Mouse (Mus musculus) retina, postnatal 7 days (tissue): Measurements from ENCODE around the gene Gprc5a.

Source experiments
- DNase-seq: peaks from one replicate; pipeline ENCODE4 v3.0.0-alpha.2; 2012; ENCODE audit warnings: low read depth, low spot score

Gprc5a gene

DNA sequence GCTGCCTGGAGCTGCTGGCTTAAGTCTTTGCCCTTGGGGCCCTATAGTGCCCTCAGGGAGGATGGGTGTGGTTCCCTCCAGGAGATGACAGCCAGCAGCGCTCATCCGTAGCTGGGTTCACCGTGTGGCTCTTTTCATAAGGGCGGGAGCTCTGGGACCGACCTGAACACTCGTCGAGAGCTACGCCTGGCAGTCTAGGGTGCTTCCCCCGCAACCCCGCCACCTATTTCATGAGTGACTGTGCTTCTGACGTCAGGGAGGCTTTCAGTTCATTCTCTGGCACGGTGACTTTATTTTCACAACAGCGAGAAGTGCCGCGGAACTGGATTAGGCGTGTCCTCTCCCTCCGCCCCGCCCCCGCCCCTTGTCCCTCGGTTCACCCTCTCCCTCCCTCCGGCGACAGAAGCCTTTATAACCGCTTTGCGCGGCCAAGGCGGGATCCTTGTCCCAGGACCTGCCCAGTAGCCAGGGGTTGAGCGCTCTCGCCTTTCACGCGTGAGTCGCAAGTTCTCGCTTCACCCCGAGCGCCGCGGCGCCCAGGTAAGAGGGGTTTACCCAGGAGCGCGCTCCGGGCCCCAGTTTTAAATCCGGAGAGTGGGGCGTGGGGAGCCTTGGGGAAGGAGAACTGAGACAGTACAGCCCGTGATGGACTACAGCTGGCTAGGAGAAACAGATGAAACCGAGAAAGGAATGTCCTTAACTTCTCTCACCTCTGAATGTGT is at the start of gene Gprc5a:
Gprc5a (plus strand) TSS at position 416 of the 722 bp plus-strand sequence.
- DNase-seq = peak; percentile 34

DNA sequence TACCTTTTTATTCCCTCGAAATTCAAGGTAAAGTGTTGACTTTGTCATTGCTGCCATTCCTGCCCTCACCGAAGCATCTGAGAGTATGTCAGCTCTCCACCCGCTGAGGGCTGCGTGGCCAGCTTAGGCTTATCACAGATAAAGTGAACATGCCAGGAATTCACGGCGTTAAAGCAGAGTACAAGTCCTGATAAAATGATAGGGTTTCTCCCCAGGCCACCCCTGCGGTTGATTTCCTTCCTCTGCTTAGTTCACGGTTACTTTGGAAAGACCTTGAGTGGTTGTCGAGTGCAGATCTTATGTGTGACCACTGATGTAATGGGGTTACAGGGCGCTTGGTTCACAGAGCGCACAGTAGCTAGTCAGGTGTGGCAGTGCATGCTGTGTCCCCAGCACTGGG is 48.2 kb upstream of the Gprc5a start:
- no peak for DNase-seq

DNA sequence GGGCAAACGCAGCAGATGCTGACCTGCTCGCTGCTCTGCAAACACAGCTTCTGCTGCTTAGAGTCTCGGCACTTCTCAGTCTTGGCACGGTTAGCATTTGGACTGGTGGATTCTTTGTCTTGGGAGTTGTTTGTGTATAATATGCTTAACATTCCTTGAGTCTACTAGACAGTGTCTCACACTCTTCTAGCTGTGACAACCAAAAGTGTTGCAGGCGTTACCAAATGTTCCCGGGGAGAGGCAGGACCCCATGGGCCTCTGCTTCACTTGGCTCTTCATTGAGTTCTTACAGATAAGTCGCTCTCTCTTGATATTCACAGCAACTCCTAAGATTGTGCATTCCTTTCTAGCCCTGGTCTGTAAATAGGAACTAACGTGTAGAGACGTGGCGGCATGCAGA is 45.9 kb upstream of the Gprc5a start:
- no peak for DNase-seq

DNA sequence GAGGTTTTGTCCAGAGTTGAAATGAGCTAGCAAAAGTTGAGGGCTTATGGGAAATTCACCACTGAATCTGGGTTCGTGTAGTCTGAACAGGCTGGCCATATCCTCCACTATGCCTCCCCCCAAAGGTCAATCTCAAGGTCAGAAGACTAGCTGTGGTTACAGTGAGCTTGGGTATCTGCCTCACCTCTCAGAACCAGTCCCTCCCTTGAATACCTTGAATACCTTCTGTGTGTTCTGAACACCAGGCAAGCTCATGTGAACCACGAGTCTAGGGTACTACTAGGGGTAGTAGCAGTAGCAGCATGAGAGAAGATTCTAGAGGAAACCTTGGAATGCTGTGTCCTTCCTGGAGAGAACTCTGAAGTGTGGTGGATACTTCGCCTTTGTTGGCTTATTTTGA is 43.8 kb upstream of the Gprc5a start:
- DNase-seq = no peak

DNA sequence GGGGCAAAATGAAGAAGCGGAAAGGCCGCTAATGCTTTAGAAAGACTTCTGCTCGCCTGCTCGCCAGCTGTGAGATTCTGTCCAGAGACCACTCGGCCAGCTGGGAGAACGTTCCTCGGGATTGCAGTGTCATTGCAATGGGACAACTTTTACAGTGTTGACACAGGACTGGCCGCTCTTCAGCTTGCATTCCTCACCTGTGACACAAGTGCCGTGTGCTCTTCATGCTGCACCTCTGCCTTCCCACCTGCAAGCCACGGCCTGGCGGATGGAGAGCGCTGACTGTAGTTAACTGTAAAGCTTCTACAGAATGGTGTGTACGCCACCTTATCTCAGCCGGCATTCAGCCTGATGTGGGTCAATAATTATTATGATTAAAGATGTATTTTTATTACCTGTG is 42.1 kb upstream of the Gprc5a start:
- no peak for DNase-seq

DNA sequence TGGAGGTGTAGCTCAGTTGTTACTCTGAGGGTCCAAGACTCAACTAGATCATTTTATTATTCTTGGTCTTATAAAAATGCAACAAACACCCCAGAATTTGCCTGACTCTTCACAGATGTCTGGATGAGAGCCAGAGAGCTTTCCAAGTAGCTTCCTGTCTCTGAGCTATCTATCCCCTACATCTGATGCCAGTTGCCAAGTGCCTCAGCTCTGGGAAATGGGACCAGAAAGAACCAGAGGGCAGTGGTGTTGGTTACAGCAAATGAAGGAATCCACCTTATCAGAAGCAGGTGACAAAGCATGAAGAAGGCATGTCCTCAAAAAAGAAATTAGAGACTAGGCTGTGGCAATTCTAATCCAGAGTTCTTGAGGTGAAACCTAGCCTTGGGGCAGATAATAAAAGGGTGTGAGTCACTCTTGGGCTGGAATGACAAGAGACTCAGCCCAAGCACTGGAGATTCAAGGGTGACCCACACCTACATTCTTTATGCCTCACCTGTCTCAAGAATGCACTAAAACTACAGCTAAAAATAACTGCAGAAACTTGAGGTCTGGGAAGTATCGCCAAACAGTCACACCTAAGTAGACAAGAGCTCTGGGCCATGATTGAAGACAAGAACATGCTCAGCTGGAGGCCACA is 40.5 kb upstream of the Gprc5a start:
- no peak for DNase-seq

DNA sequence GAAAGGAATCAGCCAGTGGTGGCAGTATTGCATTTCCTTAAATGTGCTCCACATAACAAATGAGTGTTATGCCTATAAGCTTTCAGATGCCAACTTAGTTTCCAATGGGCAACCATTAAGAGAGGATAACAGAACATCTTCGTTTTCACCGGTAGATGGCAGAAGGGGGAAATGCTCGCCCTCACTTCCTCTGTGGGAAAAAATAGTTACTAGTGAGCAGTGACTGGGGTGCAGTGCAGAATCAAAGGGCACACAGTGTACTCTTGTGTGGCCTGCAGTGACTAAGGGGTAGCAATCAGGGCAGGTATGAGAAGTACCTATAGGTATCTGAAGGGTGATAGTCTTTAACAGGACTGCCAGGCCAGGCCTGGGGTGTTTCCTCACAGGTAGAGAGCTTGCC is 39.2 kb upstream of the Gprc5a start:
- no peak for DNase-seq

DNA sequence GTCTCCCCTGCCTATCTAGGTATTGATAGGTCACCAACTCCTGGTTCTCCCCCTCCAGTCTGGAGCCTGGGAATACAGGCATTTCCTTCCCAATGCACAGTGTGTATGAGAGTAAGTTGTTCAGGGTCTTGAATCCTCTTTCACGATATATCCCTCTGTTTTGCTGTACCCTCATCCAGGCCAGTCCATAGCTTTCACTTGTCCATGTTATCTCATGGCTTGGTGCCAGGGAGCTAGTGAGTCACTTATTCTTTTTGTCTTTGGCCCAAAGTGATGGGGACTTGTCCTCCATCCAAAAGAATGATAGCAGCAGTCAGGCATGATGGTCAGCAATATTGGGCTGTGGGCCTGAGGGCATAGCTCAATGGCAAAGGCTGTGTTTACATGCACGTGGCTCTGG is 38.7 kb upstream of the Gprc5a start:
- DNase-seq = no peak

DNA sequence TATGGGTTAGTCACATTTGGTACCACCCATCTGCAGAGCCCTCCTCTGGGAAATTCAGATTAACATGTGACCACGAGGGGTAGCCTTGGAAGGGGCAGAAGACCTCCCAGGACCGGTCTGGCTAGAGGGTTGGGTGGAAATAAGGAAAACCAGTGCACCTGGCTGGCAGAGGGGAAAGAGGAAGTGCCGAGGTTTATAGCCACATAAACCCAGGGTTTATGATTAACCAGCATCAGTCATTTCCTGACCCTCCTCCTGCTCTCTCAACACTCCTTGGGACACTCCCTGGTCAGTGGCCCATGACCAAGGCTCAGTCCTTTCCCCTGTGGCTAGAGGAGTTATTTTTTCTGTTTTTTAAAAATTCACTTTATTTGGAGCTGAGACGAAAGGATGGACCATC is 36.2 kb upstream of the Gprc5a start:
- DNase-seq = no peak

DNA sequence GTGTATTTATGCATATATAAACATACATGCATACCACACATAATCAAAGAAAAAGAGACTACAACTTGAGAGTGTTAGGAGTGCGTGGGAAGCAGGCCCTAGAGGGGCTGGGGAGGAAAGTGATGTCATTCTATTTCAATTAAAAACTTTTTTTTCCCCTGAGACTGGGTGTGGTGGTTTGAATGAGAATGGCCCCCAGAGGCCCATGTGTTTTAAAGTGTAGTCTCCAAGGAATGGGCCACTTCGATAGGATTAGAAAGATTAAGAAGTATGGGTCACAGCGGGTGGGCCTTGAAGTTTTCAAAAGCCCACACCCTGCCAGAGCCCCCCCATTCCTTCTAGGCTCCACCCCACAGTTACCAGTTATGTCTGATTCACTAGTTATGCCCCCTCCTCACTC is 26.8 kb upstream of the Gprc5a start:
- no peak for DNase-seq

DNA sequence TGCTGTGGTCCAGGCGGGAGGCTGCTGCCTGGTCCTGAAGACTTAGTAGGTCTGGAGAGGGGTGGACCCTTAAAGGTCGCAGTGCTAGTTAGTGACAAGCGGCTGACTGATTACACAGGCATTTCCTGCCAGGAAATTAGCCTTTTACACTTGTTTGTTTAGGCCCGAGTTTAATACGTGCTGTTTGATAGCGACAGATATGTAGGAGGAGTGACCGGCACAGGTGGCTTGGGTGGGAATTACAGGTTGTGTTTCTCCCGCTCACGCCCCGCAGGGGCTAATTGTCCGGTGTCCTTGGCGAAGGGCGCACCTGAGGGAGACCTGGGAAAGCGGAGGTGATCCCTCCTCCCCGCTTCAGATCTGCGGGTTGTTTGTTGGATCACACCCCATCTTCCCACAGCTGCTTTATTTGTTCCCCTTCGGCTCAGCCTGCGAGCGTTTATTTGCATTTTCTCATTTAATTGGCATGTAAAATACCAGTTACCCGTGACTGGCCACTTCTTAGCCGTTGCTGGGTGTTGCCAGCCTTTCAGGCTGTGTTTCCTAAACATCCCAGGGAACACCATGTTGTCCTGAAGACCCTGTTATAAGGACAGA is 25.1 kb upstream of the Gprc5a start:
- no peak for DNase-seq

DNA sequence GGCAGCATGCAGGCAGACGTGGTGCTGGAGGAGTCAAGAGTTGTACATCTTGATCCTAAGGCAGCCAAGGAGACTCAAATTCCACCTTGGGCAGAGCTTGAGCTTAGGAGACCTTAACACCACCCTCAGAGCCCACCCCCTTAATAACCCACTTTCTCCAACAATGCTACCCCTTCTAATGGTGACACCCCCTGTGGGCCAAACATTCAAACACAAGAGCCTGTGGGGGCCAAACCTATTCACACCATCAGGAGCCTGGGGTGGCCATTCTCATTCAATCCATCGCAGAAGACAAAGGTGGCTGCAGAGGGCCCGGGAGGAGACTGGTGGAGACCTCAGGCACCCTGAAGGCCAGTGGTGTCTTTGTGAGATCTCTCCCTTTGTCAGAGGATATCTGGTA is 23.5 kb upstream of the Gprc5a start:
- no peak for DNase-seq

DNA sequence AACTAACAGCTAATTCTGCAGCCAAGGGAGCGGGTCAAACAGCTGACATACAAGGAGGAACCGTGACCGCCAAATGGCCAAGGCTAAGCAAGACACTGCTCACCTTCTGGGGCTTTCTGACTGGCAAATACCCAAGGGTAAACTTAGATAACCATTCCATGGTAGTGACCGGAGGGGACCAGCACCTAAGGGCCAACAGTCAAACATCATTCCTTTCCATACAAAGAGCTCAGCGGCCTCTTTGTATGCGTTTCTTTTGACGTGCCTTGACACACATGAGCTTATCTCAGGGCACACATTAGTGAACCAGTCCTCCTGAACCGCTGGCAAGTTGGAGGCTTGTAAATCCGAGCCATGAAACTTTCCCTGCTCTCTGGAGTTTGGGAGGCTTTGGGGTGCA is 18.2 kb upstream of the Gprc5a start:
- no peak for DNase-seq

DNA sequence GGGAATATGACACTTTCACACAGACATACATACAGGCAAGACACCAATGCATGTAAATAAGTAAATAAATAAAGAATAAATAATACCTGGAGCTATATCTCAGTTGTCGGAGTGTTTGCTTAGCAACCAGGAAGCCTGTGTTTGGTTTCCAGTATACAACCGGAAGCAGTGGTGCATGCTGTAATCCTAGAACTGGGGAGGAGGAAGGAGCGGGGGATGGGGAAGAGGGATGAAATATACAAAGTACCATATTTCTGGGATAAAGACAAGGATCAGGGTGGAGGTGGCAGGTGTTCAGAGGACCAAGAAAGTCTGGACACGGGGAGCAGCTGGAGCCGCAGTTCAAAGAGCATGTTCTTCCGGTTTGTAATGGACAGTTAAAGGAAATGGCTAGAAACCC is 16.9 kb upstream of the Gprc5a start:
- no peak for DNase-seq

DNA sequence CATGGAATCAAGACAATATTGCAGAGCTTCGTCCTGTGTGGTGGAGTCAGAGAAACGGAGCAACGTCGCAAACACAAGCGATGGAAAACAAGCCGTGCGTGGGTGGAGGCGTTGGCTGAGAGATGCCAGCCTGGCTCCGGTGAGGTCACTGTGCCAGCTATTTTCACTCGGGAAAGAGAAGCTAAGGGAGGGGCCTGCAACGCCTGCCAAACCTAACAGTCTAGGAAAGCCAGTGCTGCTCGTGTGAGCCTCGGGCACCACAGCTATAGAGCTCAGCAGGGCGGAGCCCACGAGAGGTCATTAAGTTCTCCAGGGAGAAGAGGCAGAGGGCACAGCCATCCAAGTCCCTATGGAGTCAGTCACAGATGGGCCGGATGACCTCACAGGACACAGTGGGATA is 16.5 kb upstream of the Gprc5a start:
- no peak for DNase-seq

DNA sequence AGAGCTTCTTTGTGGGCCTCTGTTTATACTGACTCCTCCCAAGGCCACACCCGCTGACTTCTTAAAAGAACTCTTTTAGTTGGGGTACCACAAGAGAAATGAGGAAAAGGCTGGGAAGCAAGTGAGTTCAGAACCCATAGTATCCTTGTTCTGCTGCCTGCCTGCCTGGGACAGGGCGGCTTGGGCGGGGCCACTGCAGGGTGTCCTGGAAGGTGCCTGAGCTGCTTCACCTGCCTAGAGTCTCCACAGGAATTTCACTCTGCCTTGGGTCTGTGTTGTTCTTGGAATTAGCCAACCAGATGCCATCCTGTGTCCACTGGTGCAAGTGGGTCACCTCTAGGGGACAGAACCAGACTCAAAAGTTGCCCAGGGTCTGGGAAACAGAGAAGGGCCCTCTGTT is 11.7 kb upstream of the Gprc5a start:
- no peak for DNase-seq

DNA sequence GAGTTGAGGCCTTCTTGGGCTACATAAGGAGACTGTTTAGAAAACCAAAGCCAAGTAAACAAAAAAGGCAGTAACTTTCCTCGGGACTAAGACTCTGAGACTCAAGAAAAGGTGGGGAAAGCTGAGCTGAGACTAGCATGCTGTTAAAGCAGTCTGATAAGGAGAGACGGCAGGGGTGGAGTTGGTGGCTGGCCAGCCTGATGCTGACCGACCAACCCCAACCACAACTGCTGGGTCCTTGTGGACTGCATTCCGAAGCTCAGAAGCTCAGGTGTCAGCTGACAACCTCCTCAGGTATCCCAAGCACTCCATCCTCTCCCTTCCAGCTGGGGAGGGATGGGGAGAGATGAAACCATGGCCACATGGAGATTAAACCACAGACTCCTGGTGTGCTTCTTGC is 9.6 kb upstream of the Gprc5a start:
- DNase-seq = no peak

DNA sequence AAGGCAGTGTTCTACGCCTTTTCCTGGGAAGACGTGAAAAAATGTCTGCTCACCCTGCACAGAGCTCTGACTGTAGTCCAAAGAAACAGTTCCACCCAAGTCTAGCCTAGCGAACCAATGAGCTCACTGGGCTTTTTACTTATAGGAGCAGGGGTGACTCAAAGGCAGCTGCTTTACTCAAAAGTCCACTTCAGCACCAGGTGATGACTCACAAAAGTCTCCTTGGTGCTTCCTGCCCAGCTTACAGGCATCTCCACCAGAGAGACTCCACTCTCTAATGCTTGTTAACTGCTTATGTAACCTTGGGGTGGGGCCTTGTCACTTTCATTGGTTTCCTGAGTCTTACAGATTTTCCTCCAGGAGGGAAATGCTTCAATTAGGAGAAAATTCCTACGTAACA is 4.7 kb upstream of the Gprc5a start:
- no peak for DNase-seq

DNA sequence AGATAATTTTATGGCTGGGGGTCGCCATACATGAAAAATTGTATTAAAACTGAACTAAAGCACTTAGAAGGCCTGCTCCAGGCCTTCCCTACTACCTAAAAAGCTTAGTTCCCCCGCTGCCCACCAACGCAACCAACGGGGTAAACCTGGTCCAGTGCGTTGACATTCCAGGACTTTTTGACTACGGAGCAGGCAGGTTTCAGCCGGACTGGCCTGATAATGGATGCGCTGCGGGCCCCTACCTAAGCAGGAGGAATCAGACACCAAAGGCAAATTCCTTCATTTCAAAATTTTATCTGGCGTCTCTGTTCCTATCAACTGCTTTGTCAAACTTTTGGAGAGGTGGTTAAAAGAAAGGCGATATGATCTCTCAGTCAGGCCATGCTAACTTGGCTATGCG is 830 bp upstream of the Gprc5a start:
- DNase-seq = no peak

DNA sequence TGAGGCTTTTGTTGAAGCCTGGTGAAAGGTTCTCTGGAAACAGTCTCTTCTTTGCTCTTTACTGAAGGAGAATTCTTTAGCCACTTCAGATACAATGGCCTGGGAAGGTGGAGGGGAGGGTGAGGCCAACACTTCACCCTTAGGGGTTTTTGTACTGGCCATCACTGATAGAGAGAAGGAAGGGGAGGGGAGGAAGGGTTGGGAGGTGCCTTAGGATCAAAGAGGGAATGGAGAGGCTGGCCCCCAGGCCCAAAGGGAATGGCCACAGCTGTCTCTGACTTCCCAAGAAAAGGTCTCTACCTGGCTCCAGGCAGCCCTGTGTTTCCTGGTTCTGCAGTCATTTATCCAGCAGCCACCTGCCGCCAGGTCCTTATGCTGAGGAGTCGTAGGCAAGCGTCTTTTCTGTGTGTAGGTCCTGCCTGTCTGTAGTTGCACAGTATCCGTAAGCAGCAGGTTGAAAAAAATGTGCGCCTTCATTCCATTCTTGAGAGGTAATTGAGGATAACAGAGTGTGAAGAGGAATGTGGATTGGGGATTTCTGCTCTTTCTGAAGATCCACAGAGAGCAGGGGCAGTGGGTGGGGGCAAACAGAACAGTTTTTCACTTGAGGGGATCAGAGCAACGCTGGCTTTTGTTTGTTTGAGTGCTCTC is 1.5 kb downstream of the Gprc5a start:
- DNase-seq = no peak

DNA sequence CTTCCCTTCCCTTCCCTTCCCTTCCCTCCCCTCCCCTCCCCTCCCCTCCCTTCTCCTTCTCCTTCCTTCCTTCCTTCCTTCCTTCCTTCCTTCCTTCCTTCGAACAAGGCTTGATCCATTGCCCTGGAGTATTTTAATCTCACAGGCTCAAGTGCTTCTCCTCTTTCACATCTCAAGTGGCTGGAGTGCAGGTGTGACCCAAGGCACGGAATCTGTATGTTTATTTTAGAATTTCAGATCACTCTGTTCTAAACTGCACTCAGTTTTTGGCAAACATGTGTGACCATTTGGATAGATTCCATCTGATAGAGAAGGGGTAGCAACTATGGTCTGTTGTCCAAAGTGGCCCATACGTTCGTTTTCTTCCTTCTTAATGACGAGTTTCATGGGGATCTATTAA is 2.8 kb downstream of the Gprc5a start:
- DNase-seq = no peak

DNA sequence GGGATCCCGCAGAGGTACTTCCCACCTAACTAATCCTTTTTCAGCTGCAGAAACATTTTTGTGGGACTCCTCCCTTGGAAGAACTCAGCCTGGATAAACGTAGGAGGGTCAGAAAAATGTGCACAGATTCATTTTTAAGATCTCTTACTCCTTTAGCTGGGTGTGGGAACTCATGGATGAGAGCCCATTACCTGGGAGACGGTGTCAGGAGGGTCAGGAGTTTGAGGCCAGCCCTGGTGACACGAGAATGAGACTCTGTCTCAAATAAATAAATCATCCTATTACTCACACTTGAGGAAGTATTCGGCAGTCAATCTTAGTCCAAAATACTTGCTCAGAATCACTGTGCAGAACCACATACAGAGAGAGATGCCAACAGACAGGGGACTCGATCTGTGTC is 4.4 kb downstream of the Gprc5a start:
- DNase-seq = no peak

DNA sequence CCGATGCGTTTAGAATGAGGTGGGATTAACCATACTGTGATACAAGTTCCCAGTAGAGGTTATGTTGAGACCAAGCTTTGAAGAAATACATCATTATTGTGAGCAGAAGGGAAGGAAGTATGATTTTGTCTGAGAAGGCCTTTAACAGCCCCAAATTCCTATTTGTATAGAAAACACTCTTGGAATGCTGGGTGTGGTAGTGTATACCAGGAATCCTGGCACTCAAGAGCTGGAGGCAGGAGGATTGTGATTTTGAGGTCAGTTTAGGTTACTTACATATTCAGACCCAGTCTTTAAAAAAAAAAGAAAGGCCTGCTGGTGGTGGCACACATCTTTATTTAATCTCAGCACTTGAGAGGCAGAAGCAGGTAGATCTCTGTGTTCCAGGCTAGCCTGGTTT is 4.9 kb downstream of the Gprc5a start:
- DNase-seq = no peak
